Mouse (Mus musculus) midbrain, postnatal 0 days (tissue): ENCODE measurements around the gene Foxl1. TPM values are rescaled to one million over a fixed set of nuclear protein-coding genes. Genes with fewer than 3 reads are reported as not detected.

ENCODE experiments used
- ATAC-seq: fragments of 200-750 bp; cut with Nextera tagmentation; 2 replicates; pipeline ENCODE4 v1.8.0; 2017; ENCODE audit warnings: moderate number of reproducible peaks, mild to moderate bottlenecking, moderate TSS enrichment, moderate library complexity; ENCODE audit not compliant: low FRiP score
- DNase-seq: peaks from one replicate; pipeline ENCODE4 v3.0.0-alpha.2; 2015; ENCODE audit warnings: low spot score
- H3K27ac ChIP-seq: fragments of 300-500 bp; sonication (generic); 2 replicates; pipeline ENCODE4 v1.5.1; 2014; ENCODE audit warnings: low read depth, mild to moderate bottlenecking, low read length, mixed read lengths
- H3K27me3 ChIP-seq: fragments of 300-500 bp; sonication (generic); 2 replicates; pipeline ENCODE4 v1.6.1; 2014; ENCODE audit warnings: low read length, control low read depth, mixed read lengths; ENCODE audit not compliant: insufficient read depth
- H3K36me3 ChIP-seq: fragments of 300-500 bp; sonication (generic); 2 replicates; pipeline ENCODE4 v1.6.1; 2014; ENCODE audit warnings: low read length, control low read depth, mixed read lengths; ENCODE audit not compliant: insufficient read depth
- H3K4me1 ChIP-seq: fragments of 300-500 bp; sonication (generic); 2 replicates; pipeline ENCODE4 v1.6.1; 2014; ENCODE audit warnings: mild to moderate bottlenecking, control low read depth, antibody characterized with exemption, low read length, mixed read lengths; ENCODE audit not compliant: insufficient read depth
- H3K4me2 ChIP-seq: fragments of 300-500 bp; sonication (generic); 2 replicates; pipeline ENCODE4 v1.6.1; 2014; ENCODE audit warnings: low read depth, mild to moderate bottlenecking, low read length, mixed read lengths; ENCODE audit not compliant: poor library complexity, severe bottlenecking
- H3K4me3 ChIP-seq: fragments of 300-500 bp; sonication (generic); 2 replicates; pipeline ENCODE4 v1.5.1; 2014; ENCODE audit warnings: low read depth, mild to moderate bottlenecking, low read length, moderate library complexity
- H3K9ac ChIP-seq: fragments of 300-500 bp; sonication (generic); replicated peaks from 2 replicates; pipeline ENCODE4 v1.6.1; 2014; ENCODE audit warnings: mild to moderate bottlenecking, low read length, moderate library complexity, mixed read lengths; ENCODE audit not compliant: poor library complexity, severe bottlenecking
- H3K9me3 ChIP-seq: fragments of 300-500 bp; sonication (generic); 2 replicates; pipeline ENCODE4 v1.6.1; 2016; ENCODE audit warnings: low read length, control low read depth
- CTCF ChIP-seq: IDR thresholded peaks from 2 replicates; pipeline ENCODE4 v1.5.1; 2016; ENCODE audit warnings: antibody characterized with exemption, mild to moderate bottlenecking
- WGBS: fragments of 180-500 bp; shearing (Covaris S2); extraction: QIAGEN DNeasy Blood & Tissue Kit; methylation state at CpG from one replicate; pipeline ENCODE4 v1.1.7; 2014; 5-methylcytosine and 5-hydroxymethylcytosine counted together
- polyA plus RNA-seq: library from polyadenylated mRNA; unstranded; fragments of >200 nt; fragmentation: Nextera tagmentation; extraction: Ambion mirVana; gene quantifications from 2 replicates; pipeline ENCODE4 v1.2.1, GENCODE M21; 2015
- total RNA-seq: library from RNA; depleted of rRNA; stranded (reverse); fragments of >200 nt; gene quantifications from 2 replicates; pipeline ENCODE4 v1.2.3, GENCODE M21; 2014

The Foxl1 gene
- total and polyA plus RNA-seq, 2 experiments from 2014 or later = 0.20 to 0.22 TPM

- peak; percentile 31; the same call in 1 of the 2 replicates for TF ChIP-seq CTCF
- Histone ChIP-seq H3K4me2 (peak within 1 kb of the TSS; percentile 88), H3K36me3 (peaks cover 3% of the 10 kb centered on the region), H3K9me3 (no peaks in the 10 kb centered on the region), H3K27me3 (0 out of 2 replicates have a peak, but pooled peaks cover 6% of the 10 kb centered on the region), H3K9ac (peak within 1 kb of the TSS; percentile 78), H3K27ac (peak within 1 kb of the TSS; percentile 85), H3K4me1 (peaks cover 5% of the 10 kb centered on the region; the same call in 1 of the 2 replicates), H3K4me3 (peak within 1 kb of the TSS; percentile 70)
- WGBS = 1% methylated on average over 75 of the region's 75 CpGs
- DNase-seq (peak; percentile 99), ATAC-seq (peak; percentile 94)
These were observed 19.8 kb upstream of the Foxl1 start, which contains the start of gene Mthfsd for GRCm38 (mm10) chr8:121107668-121108656. TSS of gene Mthfsd (minus strand) at chr8:121108392.

GRCm38 (mm10) chr8:121108657-121109056, 19.1 kb upstream of the Foxl1 start:
- 11% methylated on average over 5 of the region's 5 CpGs for WGBS
- H3K4me3 ChIP-seq = peak overlapping the region; percentile 70
- no peak for DNase-seq

GRCm38 (mm10) chr8:121111145-121111907, 16.4 kb upstream of the Foxl1 start:
- no peak overlapping the region for H3K4me2 ChIP-seq
- ATAC-seq (no peak), DNase-seq (no peak)
- 49% methylated on average over 7 of the region's 7 CpGs for WGBS
- no peaks in the 10 kb centered on the region for H3K36me3 ChIP-seq
- no peaks in the 10 kb centered on the region for H3K9me3 ChIP-seq
- no peak overlapping the region for H3K4me3 ChIP-seq
- H3K27ac ChIP-seq = no peak overlapping the region
- H3K27me3 ChIP-seq = peaks cover 32% of the 10 kb centered on the region
- peaks cover 5% of the 10 kb centered on the region; the same call in 1 of the 2 replicates for H3K4me1 ChIP-seq
- TF ChIP-seq CTCF = no peak
- H3K9ac ChIP-seq = no peak overlapping the region

More at GRCm38 (mm10) chr8:121108657-121109056, 19.1 kb upstream of the Foxl1 start:
- Histone ChIP-seq H3K9me3 (no peaks in the 10 kb centered on the region), H3K4me1 (peaks cover 5% of the 10 kb centered on the region; the same call in 1 of the 2 replicates), H3K27ac (no peak overlapping the region), H3K9ac (peak overlapping the region; percentile 34; the same call in 1 of the 2 replicates), H3K36me3 (no peaks in the 10 kb centered on the region; the same call in 1 of the 2 replicates), H3K27me3 (0 out of 2 replicates have a peak, but pooled peaks cover 9% of the 10 kb centered on the region), H3K4me2 (peak overlapping the region; percentile 88)
- ATAC-seq = no peak
- no peak for TF ChIP-seq CTCF

GRCm38 (mm10) chr8:121113261-121113660, 14.5 kb upstream of the Foxl1 start:
- DNase-seq (peak; percentile 96), ATAC-seq (peak; percentile 31; the same call in 1 of the 2 replicates)
- H3K9ac ChIP-seq = no peak overlapping the region
- peaks cover 2% of the 10 kb centered on the region; the same call in 1 of the 2 replicates for H3K4me1 ChIP-seq
- whole genome bisulfite sequencing = under 1% methylated on average over 21 of the region's 21 CpGs
- no peak overlapping the region for H3K4me3 ChIP-seq
- peak; percentile 100 for TF ChIP-seq CTCF
- H3K36me3 ChIP-seq = no peaks in the 10 kb centered on the region
- H3K9me3 ChIP-seq = no peaks in the 10 kb centered on the region
- peaks cover 50% of the 10 kb centered on the region for H3K27me3 ChIP-seq
- H3K27ac ChIP-seq = no peak overlapping the region
- H3K4me2 ChIP-seq = no peak overlapping the region

GRCm38 (mm10) chr8:121115136-121115535, 12.6 kb upstream of the Foxl1 start:
- Histone ChIP-seq H3K9ac (no peak overlapping the region), H3K4me3 (no peak overlapping the region), H3K36me3 (no peaks in the 10 kb centered on the region), H3K27ac (no peak overlapping the region), H3K4me2 (no peak overlapping the region), H3K27me3 (peaks cover 59% of the 10 kb centered on the region), H3K9me3 (no peaks in the 10 kb centered on the region), H3K4me1 (peaks cover 2% of the 10 kb centered on the region; the same call in 1 of the 2 replicates)
- no peak for ATAC-seq
- 2% methylated on average over 25 of the region's 25 CpGs for WGBS
- DNase-seq = no peak
- no peak for TF ChIP-seq CTCF
